Mouse (Mus musculus) thymus, adult 2 months (tissue): Measurements from ENCODE around the gene Olfr870.

ENCODE experiments used
- CTCF ChIP-seq: fragments of 200-500 bp; IDR thresholded peaks from 2 replicates; pipeline ENCODE4 v1.5.1; 2012; ENCODE audit warnings: mild to moderate bottlenecking, control low read depth, low read length, moderate library complexity, borderline replicate concordance; ENCODE audit not compliant: control insufficient read depth, poor library complexity, insufficient read depth; ENCODE audit errors: extremely low read depth
- POLR2A ChIP-seq: fragments of 200-500 bp; IDR thresholded peaks from 2 replicates; pipeline ENCODE4 v1.6.1; 2012; ENCODE audit warnings: mild to moderate bottlenecking, low read length, control low read depth, moderate library complexity; ENCODE audit not compliant: control insufficient read depth, poor library complexity, insufficient read depth; ENCODE audit errors: extremely low read depth

- no peak for TF ChIP-seq CTCF
- no peak for TF ChIP-seq POLR2A
Measured at GRCm38 (mm10) chr9:20149706-20150105, 24.2 kb downstream of the Olfr870 start.
